Mouse (Mus musculus) embryonic fibroblast, embryonic 13.5 days (primary cell): Measurements from ENCODE around the gene Fhdc1.

ENCODE experiments used
- CTCF ChIP-seq: IDR thresholded peaks from 2 replicates; pipeline ENCODE4 v1.5.1; 2011; ENCODE audit warnings: mild to moderate bottlenecking, control low read depth, low read length, moderate library complexity, borderline replicate concordance; ENCODE audit not compliant: insufficient read depth
- POLR2A ChIP-seq: IDR thresholded peaks from 2 replicates; pipeline ENCODE4 v1.6.1; 2011; ENCODE audit warnings: low read depth, mild to moderate bottlenecking, control low read depth, low read length, moderate library complexity

GRCm38 (mm10) chr3:84408756-84409473 is 71.3 kb downstream of the Fhdc1 start:
- TF ChIP-seq CTCF (no peak), POLR2A (no peak)
